Mouse (Mus musculus) spleen, adult 18-20 months (tissue): ENCODE measurements around the gene Scml4.

Experiments used
- DNase-seq, 2 experiments: peaks; one replicate each; pipeline ENCODE4 v3.0.0; 2022; ENCODE audit warnings: mixed read lengths in 2 of 2

The Scml4 gene

DNA sequence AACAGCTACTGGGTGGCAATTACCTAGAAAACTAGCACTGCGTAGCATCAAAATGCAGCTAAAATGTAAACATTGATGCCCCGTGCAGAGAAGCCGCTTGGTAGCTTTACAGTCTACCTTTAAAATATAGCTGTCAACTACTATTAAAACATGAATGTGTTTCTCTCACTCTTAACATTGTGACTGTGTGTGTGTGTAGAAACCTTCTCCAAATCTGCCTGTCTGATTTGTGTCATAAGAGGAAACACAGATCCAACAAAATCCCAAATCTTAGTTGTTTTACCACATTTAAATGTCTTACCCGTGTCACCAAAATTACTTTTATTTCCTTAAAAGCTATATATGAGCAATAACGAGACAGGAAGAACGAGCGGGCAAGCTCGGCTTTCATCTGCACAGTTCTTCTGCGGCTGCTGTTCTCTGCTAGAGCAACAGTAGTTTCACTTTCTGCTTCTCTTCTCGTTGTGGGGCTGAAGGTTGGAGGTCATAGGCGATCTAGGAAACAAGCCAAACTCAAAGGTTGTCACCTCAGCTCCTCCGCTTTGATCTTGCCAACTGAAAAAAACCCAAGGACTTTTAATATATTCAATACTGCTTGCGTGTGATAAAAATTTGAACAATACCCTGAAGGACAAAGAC is 2.1 kb downstream of the Scml4 start:
- DNase-seq, result peak; percentile 41 to 47

DNA sequence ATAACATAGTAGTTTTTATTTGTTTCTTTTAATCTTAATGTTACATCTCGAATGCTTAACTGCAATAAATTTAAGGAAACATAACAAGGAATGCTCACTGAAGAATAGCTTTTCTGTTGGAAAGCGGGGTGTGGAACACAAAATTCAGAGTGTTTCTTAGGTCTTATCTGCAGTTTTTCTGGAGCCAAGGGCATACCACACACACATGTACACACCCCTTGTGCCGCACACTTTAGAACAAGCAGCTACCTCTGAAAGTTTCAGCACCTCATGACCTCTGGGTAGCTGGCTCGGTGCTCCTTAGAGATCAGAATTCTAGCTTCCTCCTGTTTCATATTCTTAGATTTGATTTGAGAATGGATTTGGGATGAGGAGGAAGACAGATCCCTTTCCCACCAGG is 2.6 kb downstream of the Scml4 start:
- DNase-seq, result no peak

DNA sequence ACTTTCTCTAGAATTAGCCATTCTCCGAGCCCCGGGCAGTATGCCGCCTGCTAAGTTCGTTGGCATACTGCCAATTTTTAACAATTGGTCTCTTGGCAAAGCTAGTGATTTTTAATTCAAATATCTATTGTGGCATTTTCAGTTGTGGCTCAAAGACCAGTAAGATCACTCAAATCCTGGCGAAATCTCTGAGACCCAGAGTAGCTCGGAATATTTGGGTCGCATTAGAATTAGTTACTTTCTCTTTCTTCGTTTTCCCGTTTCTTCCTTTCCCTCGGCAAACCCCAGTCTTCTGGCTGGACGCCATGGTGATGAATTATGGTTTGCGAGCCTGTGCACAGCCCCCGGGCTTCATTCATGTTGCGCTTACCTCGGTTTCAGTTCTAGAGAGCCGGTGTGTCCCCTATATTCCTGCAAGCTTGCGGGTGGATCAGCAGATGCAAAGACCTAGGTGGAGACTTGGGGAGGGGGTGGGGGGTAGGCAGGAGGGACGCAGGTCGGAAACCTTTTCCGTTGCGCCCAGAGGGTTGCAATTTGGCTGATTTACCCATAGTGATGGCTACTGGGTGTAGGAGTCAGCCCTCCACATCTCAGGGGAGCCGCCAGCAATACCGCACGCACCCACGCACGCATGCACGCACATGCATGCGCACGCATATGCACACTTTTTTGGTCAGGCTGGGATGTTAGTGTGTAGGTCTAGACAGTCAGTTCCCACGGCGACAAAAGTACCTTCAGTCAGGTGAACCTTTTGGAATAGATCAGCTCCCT is 3.6 kb downstream of the Scml4 start:
- DNase-seq, result peak in 1 of 2 experiments; percentile 28

DNA sequence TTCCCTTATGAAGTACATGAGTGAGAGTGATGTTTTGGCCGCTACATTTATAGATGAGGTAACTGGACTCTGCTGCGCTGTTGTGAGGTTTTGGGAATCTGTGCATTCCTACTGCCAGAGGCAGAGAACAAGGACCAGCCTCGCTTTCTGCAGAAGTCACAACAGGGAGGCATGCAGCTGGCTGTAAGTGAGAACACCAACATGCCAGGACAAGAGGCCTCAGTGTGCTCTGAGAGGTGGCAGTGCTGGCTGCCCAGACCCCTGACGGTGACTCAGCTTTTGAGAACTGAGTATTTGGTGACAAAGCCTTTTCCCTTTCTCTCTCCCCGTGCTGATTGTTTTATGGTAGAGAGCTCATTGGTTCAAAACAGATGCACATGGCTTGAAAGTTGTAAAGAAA is 4.5 kb downstream of the Scml4 start:
- no peak for DNase-seq

DNA sequence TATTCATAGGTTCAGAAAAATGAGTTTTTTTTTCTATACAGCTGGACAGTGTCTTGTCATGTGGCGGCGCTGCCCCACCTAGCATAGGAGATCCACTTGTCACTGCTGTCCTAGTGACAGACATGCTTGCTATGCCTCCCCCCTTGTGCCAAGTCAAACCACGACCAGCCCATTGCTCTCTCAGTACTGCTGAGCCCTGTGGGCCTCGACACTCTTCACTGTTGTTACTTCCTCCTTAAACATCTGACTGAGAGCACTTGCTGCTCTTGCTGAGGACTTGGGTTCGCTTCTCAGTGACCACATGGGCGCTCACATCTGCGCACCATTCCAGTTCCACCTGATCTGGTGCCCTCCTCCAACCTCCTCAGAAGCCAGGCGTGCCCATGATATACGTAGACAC is 8.2 kb downstream of the Scml4 start:
- DNase-seq, result no peak

DNA sequence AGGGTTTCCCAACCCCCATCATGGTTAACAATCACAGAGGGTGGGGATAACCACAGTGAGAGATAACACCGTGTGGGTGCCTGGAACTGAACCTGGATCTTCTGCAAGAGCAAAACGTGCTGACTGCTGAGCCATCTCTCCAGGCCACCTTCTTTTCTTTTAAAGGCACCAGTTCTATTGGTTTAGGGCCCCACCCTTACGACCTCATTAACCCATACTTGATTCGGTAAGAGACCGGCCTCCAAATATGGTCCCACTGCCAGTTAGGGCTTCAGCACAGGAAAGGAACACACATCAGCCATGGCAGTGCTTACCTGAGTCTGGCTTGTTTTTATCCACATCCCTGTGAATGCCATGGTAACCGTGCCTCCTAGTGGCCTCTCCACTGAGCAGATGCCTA is 9.3 kb downstream of the Scml4 start:
- DNase-seq, result no peak

DNA sequence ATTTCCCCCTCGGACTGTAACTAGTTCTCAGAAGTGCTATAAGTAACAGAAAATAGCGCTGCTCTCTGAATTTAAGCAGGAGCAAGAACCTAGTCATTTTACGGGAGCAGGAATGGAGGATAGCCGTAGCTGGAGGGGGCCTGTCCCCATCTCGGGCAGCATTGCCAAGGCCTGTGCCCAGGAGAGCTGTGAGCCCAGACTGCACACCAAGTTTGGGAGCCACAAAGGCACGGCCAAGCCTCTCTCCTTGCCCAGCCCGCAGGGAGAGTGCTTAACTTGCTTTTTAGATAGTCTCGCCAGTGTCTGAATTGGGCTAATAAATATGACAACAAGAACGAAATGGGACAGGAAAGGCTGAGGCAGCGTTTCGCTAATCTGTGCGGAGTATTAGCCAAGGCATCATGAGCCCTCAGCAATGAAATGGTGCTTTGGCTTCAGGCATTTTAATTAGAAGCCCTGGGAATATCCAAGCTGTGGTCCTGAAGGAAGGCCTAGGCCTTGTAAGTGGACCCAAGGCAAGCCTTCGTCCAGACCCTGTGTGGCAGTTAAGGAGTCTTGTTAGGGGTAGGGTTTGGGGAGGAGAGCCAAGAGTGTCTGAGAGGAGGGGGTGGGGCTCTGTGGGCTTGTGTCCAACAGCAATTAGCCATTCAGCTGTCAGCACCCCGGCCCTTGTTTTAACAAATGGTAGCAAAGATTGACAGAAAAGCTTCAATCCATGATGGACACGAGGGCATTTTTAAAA is 12.3 kb downstream of the Scml4 start:
- no peak for DNase-seq

DNA sequence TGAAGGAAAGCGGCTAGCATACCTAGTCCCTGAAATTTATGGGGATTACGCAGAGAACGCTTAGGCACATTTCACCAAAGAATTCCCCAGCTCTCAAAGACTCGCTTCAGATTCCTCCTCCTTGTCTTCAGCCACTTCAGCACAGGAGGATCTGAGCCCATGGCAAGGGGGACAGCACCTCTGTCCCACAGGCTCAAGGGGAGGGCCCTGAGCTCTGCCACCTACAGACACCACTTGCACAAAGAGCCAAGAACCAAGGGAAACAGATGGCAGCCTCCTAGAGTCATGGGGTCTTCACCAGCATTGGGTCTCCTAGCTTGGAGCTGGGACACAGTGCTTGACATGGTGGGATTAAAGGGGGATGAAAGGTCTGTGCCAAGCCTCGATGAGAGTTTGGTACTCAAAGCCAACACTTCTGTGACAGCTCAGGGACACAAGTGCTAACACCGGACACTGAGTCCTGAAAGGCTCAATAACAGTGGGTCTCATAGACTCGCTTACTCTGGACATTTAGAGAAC is 13.0 kb downstream of the Scml4 start:
- DNase-seq, result no peak

DNA sequence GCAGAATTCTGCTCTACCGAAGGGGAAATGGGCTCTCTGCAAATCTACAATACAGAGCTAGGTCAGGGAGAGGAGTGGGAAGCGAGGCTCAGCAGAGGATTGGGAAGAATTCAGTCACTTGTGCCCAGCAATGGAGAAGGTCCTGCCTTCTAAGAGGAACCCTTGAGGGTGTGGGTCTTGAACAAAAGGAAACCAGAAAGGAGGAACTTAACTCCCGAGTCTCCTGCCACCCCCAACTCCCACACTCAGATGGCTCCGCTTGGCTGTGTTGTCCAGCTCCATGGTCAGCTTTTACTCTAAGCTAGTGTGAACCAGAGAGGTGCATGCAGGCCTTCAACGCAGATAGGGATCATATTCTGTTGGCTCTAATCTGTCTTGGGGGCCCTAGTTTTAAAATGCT is 16.0 kb downstream of the Scml4 start:
- no peak for DNase-seq

DNA sequence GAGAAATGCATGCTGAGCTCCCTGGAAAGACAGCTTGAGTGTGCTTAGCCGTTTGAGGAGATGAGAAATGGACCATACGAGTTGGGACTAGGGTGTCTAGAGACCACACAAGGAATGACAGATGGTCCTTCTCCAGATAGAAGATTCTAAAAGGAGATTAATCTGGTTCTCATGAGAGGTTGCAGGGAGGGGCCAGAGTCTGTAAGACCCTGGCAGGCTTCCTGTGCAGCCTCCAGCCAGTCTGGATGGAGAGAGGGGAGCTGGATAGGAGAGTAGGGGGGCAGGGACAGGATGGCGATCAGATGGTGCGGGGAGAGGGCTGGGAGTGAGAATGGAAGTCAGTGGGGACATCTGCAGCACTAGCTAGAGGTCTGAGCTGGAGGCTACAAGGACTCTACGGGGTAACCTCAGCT is 19.1 kb downstream of the Scml4 start:
- DNase-seq, result no peak

DNA sequence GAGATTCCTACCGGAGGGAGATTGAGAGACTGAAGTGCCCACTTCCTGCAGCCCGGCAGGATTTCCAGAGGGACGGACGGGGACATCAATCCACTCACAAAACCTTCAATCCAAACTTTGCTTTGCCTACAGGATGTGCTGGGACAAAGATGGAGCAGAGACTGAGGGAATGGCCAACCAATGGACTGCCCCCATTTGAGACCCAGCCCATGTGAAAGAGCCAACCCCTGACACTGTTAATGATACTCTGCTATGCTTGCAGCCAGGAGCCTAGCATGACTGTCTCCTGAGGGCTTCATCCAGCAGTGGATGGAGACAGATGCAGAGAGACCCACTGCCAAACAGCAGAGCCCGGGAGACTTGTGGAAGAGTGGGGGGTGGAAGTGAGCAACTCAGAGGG is 19.5 kb downstream of the Scml4 start:
- DNase-seq, result no peak

DNA sequence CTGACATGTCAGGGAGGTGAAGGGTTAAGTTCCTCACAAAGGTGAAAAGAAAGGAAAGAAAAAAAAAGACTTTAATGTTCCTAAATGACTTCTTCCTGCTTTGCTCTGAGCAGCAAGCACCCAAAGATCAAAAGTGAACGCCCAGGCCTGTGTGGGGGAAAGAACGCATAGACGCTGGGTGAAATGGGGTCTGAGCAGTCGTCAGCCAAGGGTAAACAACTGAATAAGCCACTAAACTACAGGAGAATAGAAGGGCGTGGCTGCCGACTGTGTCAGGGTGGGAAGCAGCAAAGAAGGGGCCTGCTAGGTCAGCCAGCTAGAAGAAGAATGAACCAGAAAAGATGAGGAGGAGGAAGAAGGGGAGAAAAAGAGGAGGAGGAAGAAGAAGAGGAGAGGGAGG is 26.9 kb downstream of the Scml4 start:
- no peak for DNase-seq

DNA sequence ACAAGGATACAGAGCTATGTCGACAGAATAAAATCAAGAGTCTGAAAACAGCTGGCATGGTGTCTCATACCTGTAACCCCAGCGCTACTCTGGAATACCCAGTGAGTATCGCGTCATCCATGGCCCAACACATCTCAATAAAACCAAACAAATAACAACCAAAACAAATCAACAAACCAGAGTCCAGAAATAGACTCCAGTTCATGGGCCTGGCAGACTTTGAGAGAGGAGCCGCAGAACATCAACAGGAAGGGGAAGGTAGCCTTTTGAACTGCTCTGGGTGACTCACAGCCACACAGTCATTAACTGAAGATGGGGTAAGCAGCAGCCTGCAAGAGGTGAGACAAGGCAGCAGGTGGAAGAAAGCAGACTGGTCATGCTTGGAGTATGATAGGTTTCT is 28.1 kb downstream of the Scml4 start:
- no peak for DNase-seq

DNA sequence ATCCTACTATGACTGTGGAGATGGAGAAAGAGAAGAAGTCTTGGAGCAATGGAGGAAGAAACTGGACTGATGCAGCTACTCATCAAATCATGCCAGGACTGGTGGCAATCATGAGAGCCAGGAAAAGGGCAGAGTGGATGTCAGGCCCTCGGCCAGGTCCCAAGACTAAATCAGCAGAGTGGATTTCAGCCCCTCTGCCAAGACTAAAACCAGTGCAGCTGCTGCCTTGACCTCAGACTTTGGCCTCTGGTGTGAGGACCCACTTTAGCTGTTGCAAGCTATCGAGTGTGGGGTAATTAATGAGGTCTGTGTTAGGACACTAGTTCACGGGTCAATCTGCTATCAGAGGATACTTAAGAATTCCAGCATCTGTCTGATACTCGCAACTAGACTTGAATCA is 30.2 kb downstream of the Scml4 start:
- DNase-seq, result no peak

DNA sequence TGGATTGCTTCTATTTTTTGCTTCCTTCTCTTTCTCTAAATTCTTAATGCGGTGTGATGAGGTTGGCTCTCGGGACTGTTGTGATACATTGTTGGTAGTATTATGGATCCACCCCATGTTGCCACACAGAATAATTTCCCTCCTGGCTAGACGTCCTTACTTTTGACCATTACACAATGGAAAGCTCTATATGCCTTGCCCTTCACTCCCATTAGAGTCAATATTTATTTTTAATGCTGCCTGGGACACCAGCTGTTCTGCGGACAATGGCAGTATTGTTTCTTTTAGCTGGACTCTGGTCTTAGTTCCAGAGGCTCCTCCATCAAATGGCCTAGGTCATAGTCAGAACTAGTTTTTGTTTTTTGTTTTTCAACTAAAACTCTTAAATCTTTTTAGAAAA is 32.1 kb downstream of the Scml4 start:
- no peak for DNase-seq

DNA sequence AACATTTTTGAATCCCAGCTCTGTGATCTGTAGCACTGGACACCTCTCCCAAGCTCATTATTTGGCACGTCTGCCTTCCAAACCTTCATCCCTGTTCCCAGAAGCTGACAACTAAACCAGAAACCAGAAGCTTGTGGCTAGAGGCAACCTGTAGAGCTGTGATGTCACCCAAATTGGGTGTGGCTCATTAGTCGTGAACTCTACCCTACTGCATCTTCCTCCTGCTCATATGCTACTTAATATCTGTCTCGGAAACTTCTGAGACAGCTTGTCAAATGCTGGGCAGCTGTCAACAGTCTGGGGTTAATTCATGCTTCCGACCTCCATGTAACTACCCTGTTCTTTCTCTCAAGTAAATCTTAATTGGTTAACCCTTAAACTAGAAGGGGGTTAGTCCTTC is 32.8 kb downstream of the Scml4 start:
- no peak for DNase-seq

DNA sequence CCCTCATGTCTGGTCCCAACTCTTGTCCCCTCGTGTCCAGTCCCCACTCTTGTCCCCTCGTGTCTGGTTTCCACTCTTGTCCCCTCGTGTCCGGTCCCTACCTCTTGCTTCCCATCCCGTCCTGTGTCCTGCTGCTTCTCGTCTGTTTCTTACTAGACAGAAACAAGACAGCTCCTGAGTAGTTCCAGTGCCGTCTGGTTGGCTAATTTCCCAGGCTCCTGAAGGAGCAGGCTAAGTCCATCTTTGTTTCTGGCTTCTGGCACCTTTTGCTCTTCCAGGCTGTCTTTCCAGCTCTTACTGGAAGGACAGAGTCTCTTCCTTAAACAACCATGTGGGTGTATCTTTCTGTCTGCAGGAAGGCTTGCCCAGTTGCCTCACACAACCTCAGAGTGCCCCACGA is 33.7 kb downstream of the Scml4 start:
- DNase-seq, result no peak

DNA sequence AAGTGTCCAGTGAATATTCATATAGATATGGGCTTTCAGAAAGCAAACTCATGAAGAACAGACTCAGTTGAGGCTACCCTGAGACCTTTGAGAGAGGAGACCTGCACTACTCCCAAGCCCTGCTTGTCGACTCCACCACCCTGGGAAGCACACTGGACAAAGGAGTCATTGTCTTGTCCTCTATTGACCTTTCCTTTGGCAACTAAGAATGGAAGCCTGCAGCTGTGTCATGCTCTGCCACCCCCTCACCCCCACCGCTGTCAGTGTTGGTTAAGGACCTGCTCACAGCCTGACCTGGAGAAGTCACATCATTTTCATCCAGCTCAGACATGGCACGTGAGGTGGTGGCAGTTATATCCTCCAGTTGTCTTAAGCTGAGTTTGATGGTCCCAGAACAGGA is 34.1 kb downstream of the Scml4 start:
- no peak for DNase-seq

DNA sequence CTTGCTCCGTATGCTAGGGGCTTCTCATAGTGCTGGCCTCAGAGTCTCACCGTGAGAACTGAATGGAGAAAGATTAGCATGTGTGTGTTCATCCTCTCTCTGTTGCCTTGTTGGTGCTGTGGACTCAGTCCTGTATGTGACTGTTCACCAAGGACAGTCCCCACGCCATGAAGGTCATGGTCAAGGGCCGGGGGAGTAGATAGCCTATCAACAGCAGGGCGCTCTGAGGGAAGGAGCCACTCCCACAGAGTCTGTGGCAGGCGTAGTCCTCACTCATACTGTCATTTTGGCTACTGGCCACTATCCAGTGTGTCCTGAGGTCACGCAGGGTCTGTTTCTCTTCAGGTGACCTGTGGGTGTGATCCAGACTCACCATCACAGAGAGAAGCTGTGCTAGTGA is 34.5 kb downstream of the Scml4 start:
- DNase-seq, result no peak

DNA sequence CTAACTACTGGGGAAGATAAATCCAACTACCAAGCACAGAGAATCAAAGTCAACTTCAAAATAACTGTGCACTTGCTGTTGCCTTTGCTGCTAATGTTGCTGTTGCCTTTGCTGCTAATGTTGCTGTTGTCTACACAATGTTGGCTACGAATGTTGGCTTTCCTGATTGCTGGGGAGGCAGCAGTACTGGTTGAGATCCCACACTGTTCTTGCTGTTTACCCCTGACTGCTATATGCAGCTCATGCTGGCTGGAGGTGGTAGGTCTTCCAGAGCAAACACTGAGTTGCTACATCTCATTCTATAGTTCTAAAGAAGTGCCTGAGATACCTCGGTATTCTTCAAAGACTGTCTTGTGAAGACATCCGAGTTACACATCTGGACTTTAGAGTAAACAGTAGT is 36.5 kb downstream of the Scml4 start:
- no peak for DNase-seq

DNA sequence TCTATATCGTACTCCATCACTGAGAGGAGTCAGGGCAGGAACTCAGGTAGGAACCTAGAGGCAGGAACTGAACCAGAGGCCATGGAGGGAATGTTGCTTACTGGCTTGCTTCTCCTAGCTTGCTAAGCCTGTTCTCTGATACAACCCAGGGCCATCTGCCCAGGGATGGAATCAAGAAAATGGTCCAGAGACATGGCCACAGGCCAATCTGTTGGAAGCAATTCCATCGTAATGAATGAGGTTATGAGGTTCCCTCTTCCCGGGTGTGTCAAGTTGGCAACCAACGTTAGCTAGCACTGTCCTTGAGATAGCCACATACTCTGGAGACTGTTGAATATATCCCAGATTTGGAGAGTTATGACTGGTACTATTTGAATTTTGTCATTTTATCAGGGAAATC is 37.0 kb downstream of the Scml4 start:
- no peak for DNase-seq

DNA sequence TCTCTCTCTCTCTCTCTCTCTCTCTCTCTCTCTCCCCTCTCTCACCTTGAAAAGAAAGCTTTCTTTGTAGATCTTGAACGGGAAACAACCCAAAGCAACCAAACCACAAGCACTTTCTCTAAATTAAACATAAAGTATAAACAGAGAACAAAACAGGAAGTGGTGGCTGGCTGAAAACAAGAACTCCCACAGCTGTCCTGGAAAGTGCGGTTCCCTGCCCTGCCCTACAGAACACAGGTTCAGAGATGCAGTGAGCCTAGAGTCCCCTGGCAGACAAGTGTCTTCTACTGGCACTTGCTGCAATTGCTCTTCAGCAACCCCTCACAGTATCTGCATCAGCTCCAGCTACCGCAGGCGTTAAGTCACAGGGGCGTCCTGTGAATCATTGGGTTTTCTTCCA is 37.5 kb downstream of the Scml4 start:
- peak in 1 of 2 experiments; percentile 61 for DNase-seq

DNA sequence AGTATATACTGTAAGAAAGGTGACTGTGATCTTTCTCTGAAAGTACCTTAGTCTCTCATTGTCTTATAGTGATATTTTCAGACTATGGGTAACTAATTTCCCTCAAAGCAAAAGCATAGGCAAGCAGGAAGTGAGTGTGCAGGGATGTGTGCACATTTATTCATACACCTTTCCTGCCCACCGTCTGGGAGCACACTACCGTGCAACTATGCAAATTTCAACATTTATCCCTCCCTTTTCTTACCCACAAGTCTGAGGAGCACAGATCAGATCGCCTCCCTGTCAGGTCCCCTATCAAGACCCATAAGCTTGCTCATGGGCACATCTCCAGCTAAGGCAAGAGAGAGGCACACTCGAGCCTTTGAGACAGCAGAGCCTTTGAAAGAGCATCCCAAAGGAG is 41.2 kb downstream of the Scml4 start:
- peak in 1 of 2 experiments; percentile 44 for DNase-seq

DNA sequence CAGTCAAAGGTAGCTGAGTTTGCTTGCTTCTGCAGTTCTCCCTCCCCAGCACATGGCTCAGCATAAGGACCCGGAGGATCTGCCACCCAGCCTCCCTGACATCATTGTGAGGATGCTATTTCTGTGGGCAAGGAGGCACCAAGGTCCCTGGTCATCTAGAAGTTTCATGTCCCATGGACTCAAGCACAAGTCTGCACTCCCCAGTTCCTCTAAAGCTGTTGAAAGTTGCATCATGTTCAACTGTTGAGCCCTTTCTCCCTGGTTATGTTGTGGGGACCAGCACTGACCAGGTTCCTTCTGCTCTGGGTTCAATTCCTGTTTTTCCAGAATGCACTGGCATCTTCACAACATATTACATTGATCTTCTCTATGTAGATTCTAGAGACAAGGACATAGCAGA is 42.9 kb downstream of the Scml4 start:
- no peak for DNase-seq
